Mouse (Mus musculus) kidney, postnatal 25 days (tissue): Measurements from ENCODE around the gene Cdkn2c.

Source experiments
- DNase-seq, 2 experiments: peaks; one replicate each; pipeline ENCODE4 v3.0.0; 2021; ENCODE audit warnings: mixed read lengths in 2 of 2

Gene Cdkn2c

GRCm38 (mm10) chr4:109657021-109657850 is 9.8 kb downstream of the Cdkn2c start:
- DNase-seq: peak; percentile 48 to 80

GRCm38 (mm10) chr4:109656301-109656700 is 10.7 kb downstream of the Cdkn2c start:
- DNase-seq: peak in 1 of 2 experiments; percentile 12

GRCm38 (mm10) chr4:109655738-109656137 is 11.3 kb downstream of the Cdkn2c start:
- DNase-seq: no peak

DNA sequence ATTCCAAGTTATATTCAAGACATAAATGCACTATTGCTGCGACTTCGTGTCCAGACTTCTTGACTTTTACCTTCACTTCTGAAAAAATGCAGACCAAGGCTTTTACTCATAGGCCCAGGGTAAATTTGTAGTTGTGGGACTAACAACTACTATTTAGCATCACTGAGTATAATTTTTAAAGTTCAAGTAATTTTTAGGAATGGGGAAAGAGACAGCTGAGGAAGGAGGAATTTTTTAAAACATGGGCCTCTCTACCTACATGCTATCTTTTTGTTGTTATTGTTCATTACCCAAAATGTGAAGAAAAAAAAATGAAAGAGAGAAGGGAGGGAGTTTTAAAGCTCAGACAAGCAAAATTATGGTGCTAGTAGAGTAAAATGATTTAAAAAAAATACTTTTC is 12.3 kb downstream of the Cdkn2c start:
- no peak for DNase-seq

GRCm38 (mm10) chr4:109653251-109653650 is 13.7 kb downstream of the Cdkn2c start:
- no peak for DNase-seq

- no peak for DNase-seq
Measured at GRCm38 (mm10) chr4:109649331-109649730, 17.7 kb downstream of the Cdkn2c start.

GRCm38 (mm10) chr4:109647281-109647680 is 19.7 kb downstream of the Cdkn2c start:
- DNase-seq: no peak

DNA sequence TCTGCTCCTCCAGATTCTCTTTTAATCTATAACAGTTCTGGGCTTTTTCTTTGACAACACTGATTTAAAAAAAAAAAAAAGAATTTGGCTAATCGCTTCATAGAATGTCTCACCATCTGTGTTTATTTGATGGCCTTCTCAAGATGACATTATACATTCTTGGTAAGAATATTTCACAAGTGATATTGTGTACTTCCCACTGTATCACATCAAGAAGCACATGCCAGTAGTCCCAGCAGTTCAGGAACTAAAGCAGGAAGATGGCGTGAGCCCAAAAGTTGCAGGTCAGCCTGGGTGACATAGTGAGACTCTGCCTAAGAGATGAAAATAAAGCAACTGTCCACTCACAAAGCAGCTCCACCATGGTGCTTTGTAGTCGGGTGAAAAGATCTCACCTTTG is 25.5 kb downstream of the Cdkn2c start:
- DNase-seq: no peak

DNA sequence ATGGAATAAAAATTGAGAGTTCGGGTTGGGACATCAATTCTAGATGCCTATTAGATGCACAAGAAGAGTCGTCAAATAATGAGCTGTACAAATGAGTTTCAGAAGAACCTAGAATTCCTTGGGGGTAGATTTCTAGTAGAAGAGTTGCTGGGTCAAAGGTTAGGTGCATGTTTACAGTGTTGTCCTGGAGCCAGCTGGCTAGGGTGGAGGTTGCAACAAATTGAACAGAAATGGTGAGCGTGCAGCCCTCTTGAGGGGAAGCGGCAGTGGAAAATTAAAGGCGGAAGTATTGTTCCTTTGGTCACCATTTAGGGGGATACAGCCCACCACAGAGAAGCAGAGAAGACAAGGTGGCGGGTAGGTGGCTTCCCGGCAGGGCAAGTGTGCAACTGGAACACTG is 26.8 kb downstream of the Cdkn2c start:
- peak; percentile 11 to 47 for DNase-seq

DNA sequence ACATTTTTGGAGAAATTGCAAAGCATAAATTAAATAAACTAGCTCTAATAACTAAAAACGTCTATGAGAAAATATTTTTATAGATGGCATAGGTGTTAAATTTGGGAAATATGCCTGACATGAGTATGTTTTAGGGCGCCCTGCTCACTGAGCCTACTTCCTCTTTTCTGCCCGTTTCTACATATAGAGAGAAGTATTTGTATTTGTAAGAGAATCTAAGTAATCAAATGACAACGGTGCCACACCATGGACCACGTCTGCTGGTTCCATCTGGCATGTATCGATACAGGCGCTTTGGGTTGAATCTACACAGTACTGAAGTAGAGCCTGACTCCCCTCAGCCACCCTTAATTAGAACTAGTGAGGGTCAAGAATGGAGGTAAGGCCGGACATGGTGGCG is 27.6 kb downstream of the Cdkn2c start:
- DNase-seq: no peak

DNA sequence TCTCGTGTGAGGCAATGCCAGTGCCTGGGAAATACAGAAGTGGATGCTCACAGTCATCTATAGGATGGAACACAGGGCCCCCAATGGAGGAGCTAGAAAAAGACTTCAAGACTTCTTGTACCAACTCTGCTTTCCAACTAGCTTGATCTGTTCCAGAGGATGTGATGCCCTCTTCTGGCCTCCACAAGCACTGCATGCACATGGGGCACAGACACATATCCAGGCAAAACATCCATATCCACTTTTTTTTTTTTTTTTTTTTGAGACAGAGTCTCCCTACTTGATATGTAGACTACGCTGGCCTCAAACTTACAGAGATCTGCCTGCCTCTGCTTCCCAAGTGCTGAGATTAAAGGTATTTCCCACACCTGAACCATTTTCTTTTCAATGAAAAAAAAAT is 32.0 kb downstream of the Cdkn2c start:
- peak; percentile 25 to 45 for DNase-seq

DNA sequence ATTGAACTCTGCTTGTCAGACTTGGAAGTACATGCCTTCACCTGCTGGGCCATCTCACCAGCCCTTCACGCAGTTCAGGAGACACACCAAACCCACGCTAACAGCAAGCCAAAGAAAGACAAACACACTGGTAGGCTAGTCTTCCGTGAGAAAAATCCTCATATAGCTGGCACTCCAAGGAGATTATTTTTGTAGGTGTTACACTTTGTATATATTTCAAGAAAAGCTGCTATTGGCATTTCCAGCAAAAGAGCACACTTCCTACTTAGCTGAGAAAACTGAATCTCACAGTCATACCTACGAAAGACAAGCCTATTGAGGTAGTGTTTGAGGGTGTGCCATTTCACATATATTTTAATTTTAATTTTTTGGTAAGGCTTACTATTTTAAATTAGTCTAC is 36.0 kb downstream of the Cdkn2c start:
- no peak for DNase-seq

DNA sequence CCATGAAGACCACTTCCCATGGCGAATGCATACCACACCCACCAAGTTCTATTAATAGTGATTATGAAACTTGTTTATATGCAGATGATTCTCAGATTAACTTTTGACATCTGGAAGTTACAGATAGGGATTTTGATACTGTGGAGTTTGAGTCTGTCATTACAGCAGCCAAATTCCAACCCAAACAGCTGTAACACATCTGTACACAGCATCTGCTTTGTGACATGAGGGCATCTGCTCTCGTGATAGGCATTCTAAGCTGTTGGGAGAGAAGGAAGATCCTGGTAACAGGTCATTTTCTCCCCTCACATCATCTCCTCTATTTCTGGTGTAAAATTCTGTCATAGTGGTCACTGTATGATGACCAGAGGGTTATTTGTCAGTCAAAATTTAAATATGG is 36.8 kb downstream of the Cdkn2c start:
- DNase-seq: no peak

DNA sequence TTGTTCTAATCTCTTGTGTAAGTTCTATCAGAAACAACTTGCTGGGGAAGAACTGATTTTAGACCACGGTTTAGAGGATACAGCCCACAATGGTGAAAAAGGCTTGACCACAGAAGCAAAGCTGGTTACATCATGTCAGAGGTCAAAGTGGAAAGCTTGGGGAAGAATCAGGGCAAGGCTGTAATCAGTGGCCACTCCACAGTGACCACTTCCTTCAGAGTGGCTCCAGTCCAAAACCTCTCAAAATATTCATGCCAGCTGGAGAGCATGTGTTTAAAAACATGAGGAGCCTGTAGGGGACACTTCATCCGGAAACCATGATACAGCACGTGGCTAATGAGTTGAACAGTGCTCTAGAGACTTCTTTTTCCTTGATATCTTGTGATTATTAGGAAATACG is 54.4 kb downstream of the Cdkn2c start:
- DNase-seq: no peak
